Comparison of ENCODE assay signal across 10 mouse cellular contexts in the genomic region with DNA sequence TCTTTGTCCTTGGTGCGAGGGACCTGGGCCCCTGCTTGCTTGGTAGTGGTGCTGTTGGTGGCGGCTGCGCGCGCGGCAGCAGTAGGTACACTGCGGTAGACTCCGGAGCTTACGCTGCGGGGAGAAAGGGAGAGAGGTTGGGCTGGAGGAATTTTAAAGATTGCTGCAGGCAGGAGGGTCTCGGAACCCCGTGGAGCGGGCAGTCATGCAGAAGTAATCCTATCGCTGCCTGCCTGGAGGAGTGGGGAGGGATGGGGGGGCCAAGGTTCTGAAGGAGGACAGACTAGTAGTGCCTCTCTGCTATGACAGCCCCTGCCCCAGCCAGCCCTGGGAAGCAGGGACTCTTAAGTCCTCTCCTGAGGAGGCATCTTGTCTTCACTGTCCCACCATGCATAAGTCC. TPM values are rescaled to one million over a fixed set of nuclear protein-coding genes. Genes with fewer than 3 reads are reported as not detected.
DNase-seq lines count a peak whose midpoint lies in the region; ATAC-seq lines count a peak whose summit lies in the region.
"Had no signal": no experiment of that assay in that cellular context is flagged by ENCODE, and none has a peak within 500 bp of the region (broad histone marks: within the 10 kb centered on the region; RNA-seq: fewer than 3 reads in every experiment).

No protein-coding gene starts in this region.

- peak overlapping the region; percentile 47; the same call in 1 of the 2 replicates for H3K9ac ChIP-seq in kidney, embryonic 14.5 days (ENCODE audit: low read depth, low read length)
- peak overlapping the region; percentile 49 for H3K9ac ChIP-seq in embryonic facial prominence, embryonic 11.5 days (replicated peaks; ENCODE audit: low read length)
- peak overlapping the region; percentile 26 for H3K9ac ChIP-seq in midbrain, embryonic 14.5 days (replicated peaks; ENCODE audit: low read length)

- H3K4me3 ChIP-seq in kidney, embryonic 14.5 days (ENCODE audit: low read length), result peak overlapping the region; percentile 6; the same call in 1 of the 2 replicates
- no peak overlapping the region for H3K4me3 ChIP-seq in embryonic facial prominence, embryonic 11.5 days (ENCODE audit: low read depth, low read length)
- peak overlapping the region; percentile 42 for H3K4me3 ChIP-seq in hindbrain, embryonic 10.5 days
- H3K4me3 ChIP-seq in midbrain, embryonic 14.5 days (replicated peaks; ENCODE audit: low read depth, low read length), result peak overlapping the region; percentile 7; the same call in 1 of the 2 replicates

- H3K27me3 ChIP-seq in kidney, embryonic 14.5 days (ENCODE audit: control insufficient read depth, insufficient read depth, low read length), result no peaks in the 10 kb centered on the region
- no peaks in the 10 kb centered on the region for H3K27me3 ChIP-seq in embryonic facial prominence, embryonic 11.5 days (ENCODE audit: control insufficient read depth, insufficient read depth, low read length)
- H3K27me3 ChIP-seq in hindbrain, embryonic 10.5 days (ENCODE audit: insufficient read depth, poor library complexity, severe bottlenecking), result no peaks in the 10 kb centered on the region
- H3K27me3 ChIP-seq in midbrain, embryonic 14.5 days (ENCODE audit: control insufficient read depth, insufficient read depth, low read length), result no peaks in the 10 kb centered on the region

- peak overlapping the region; percentile 62 for H3K27ac ChIP-seq in kidney, embryonic 14.5 days (ENCODE audit: low read depth, low read length)
- H3K27ac ChIP-seq in embryonic facial prominence, embryonic 11.5 days (replicated peaks; ENCODE audit: low read depth, low read length), result 0 out of 2 replicates have a peak overlapping the region, but pooled peaks have one; percentile 29
- H3K27ac ChIP-seq in hindbrain, embryonic 10.5 days, result peak overlapping the region; percentile 86
- peak overlapping the region; percentile 75 for H3K27ac ChIP-seq in midbrain, embryonic 14.5 days (replicated peaks; ENCODE audit: low read depth, low read length)

- H3K4me1 ChIP-seq in kidney, embryonic 14.5 days (ENCODE audit: control insufficient read depth, insufficient read depth, low read length), result peaks cover 91% of the 10 kb centered on the region
- peaks cover 37% of the 10 kb centered on the region for H3K4me1 ChIP-seq in embryonic facial prominence, embryonic 11.5 days (ENCODE audit: control insufficient read depth, insufficient read depth, low read length)
- H3K4me1 ChIP-seq in hindbrain, embryonic 10.5 days (replicated peaks), result peaks cover 97% of the 10 kb centered on the region
- H3K4me1 ChIP-seq in midbrain, embryonic 14.5 days (ENCODE audit: control insufficient read depth, insufficient read depth, low read length), result peaks cover 78% of the 10 kb centered on the region

- no peak for DNase-seq in kidney, adult 9 months
- DNase-seq in embryonic facial prominence, embryonic 11.5 days (ENCODE audit: low spot score), result no peak
- peak; percentile 48 for DNase-seq in hindbrain, embryonic 10.5 days (ENCODE audit: low spot score)
- DNase-seq in midbrain, embryonic 14.5 days, result peak; percentile 71
- no peak for DNase-seq in left cerebral cortex, postnatal 36 days (ENCODE audit: low spot score in 2 of 2)
- DNase-seq in urinary bladder, adult 2 months (ENCODE audit: low spot score), result no peak
- no peak for DNase-seq in T-cell, adult 2 months (ENCODE audit: low spot score)
- DNase-seq: thymus, postnatal 4 days had no signal

- intact Hi-C loops in left cerebral cortex, postnatal 36 days (cut with DNase I), result no loop called here

- ATAC-seq in kidney, embryonic 14.5 days (ENCODE audit: low FRiP score, low TSS enrichment), result no peak
- ATAC-seq in embryonic facial prominence, embryonic 11.5 days (replicated peaks; ENCODE audit: insufficient number of reproducible peaks, low FRiP score, low TSS enrichment, low read depth), result no peak
- ATAC-seq in midbrain, embryonic 14.5 days (ENCODE audit: low FRiP score, low TSS enrichment), result no peak; the same call in 1 of the 2 replicates
- ATAC-seq: inflammation-experienced regulatory T-cells, adult 6 months had no signal

- peak overlapping the region; percentile 31 for H3K4me2 ChIP-seq in kidney, embryonic 14.5 days (replicated peaks; ENCODE audit: low read depth, low read length)
- H3K4me2 ChIP-seq in embryonic facial prominence, embryonic 11.5 days (ENCODE audit: low read depth, low read length), result peak overlapping the region; percentile 45
- peak overlapping the region; percentile 49 for H3K4me2 ChIP-seq in midbrain, embryonic 14.5 days (ENCODE audit: low read length)

- WGBS in kidney, embryonic 14.5 days, result 9% methylated on average over 14 of the region's 14 CpGs
- WGBS in embryonic facial prominence, embryonic 11.5 days, result 10% methylated on average over 14 of the region's 14 CpGs
- 6% methylated on average over 14 of the region's 14 CpGs for WGBS in hindbrain, embryonic 10.5 days
- 5% methylated on average over 14 of the region's 14 CpGs for WGBS in midbrain, embryonic 14.5 days

- H3K9me3 ChIP-seq in kidney, embryonic 14.5 days (ENCODE audit: control insufficient read depth, low read length), result no peaks in the 10 kb centered on the region
- H3K9me3 ChIP-seq in embryonic facial prominence, embryonic 11.5 days (replicated peaks; ENCODE audit: control insufficient read depth, low read length), result no peaks in the 10 kb centered on the region
- H3K9me3 ChIP-seq in hindbrain, embryonic 10.5 days, result no peaks in the 10 kb centered on the region
- no peaks in the 10 kb centered on the region for H3K9me3 ChIP-seq in midbrain, embryonic 14.5 days (ENCODE audit: control insufficient read depth, low read length)

- H3K36me3 ChIP-seq in kidney, embryonic 14.5 days (ENCODE audit: control insufficient read depth, insufficient read depth, low read length), result peaks cover 17% of the 10 kb centered on the region; the same call in 1 of the 2 replicates
- H3K36me3 ChIP-seq in embryonic facial prominence, embryonic 11.5 days (replicated peaks; ENCODE audit: control insufficient read depth, insufficient read depth, low read depth, low read length), result no peaks in the 10 kb centered on the region
- peaks cover 21% of the 10 kb centered on the region for H3K36me3 ChIP-seq in hindbrain, embryonic 10.5 days
- H3K36me3 ChIP-seq in midbrain, embryonic 14.5 days (ENCODE audit: control insufficient read depth, insufficient read depth, low read length), result peaks cover 3% of the 10 kb centered on the region; the same call in 1 of the 2 replicates

RNA-seq across cellular contexts. Expression of a gene that starts 11.2 kb away (rescaled TPM):
- 11.3 and 12.1 TPM in 2 replicates for polyA plus RNA-seq in kidney, embryonic 14.5 days (2014; fragmentation: Nextera tagmentation; extraction: Ambion mirVana)
- 6.6 and 7.7 TPM in 2 replicates for polyA plus RNA-seq in embryonic facial prominence, embryonic 11.5 days (2014; fragmentation: Nextera tagmentation; extraction: Ambion mirVana)
- polyA plus RNA-seq in hindbrain, embryonic 10.5 days (2016; fragmentation: Nextera tagmentation; extraction: Ambion mirVana), result 9.0 and 9.7 TPM in 2 replicates
- 13.0 and 15.3 TPM in 2 replicates for polyA plus RNA-seq in midbrain, embryonic 14.5 days (2014; fragmentation: Nextera tagmentation; extraction: Ambion mirVana)
- total RNA-seq in left cerebral cortex, postnatal 36 days (2021), result 100 to 1,000 TPM in 1 of 2 experiments, 10 to 100 TPM in 1; 91.3 to 110 TPM
- 5.3 and 13.3 TPM in 2 replicates for polyA plus RNA-seq in urinary bladder, adult 2 months (2012; rRNA removed)

RNA-seq across cellular contexts. Expression of a gene that starts 48.3 kb away (rescaled TPM):
- polyA plus RNA-seq in kidney, embryonic 14.5 days (2014; fragmentation: Nextera tagmentation; extraction: Ambion mirVana), result 0.23 and 0.45 TPM in 2 replicates
- polyA plus RNA-seq in embryonic facial prominence, embryonic 11.5 days (2014; fragmentation: Nextera tagmentation; extraction: Ambion mirVana), result 0.08 and 0.20 TPM in 2 replicates
- 0.14 TPM in 1 of 2 replicates, not detected in the other for polyA plus RNA-seq in hindbrain, embryonic 10.5 days (2016; fragmentation: Nextera tagmentation; extraction: Ambion mirVana)
- polyA plus RNA-seq in midbrain, embryonic 14.5 days (2014; fragmentation: Nextera tagmentation; extraction: Ambion mirVana), result 0.08 TPM in 1 of 2 replicates, not detected in the other
- total RNA-seq in left cerebral cortex, postnatal 36 days (2021), result under 1 TPM in 1 of 2 experiments, not detected in 1; 0.17 TPM
- 1.3 and 1.8 TPM in 2 replicates for polyA plus RNA-seq in urinary bladder, adult 2 months (2012; rRNA removed)

Comparison
In these comparisons a context has a peak if more than half of its experiments do, and no peak if none do; other contexts are left out.
1. H3K27ac ChIP-seq: peak in every context shown above with its lines; median percentile 86 in hindbrain, embryonic 10.5 days; 75 in midbrain, embryonic 14.5 days; 62 in kidney, embryonic 14.5 days; 29 in embryonic facial prominence, embryonic 11.5 days.
2. DNase-seq: peak in hindbrain, embryonic 10.5 days (single experiment) and midbrain, embryonic 14.5 days (single experiment); none in kidney, adult 9 months (single experiment), embryonic facial prominence, embryonic 11.5 days (single experiment), left cerebral cortex, postnatal 36 days (0 of 2), urinary bladder, adult 2 months (single experiment) and T-cell, adult 2 months (single experiment).
3. Peak in every context shown above with its lines, with median percentiles within 50 percentile points of each other: H3K4me2 ChIP-seq and H3K9ac ChIP-seq.